Mouse (Mus musculus): ENCODE results near the gene Herc1. TPM values are rescaled to one million over a fixed set of nuclear protein-coding genes. Genes with fewer than 3 reads are reported as not detected.

Gene Herc1
- polyA plus RNA-seq, 1 experiment from 2014 or later = 42.2 TPM

GRCm38 (mm10) chr9:66339714-66340113, 10.5 kb upstream of the Herc1 start:
- H3K9ac ChIP-seq (ENCODE audit: low read depth, low read length) = no peak overlapping the region
- H3K27ac ChIP-seq (ENCODE audit: low read depth, low read length) = no peak overlapping the region
- WGBS = 47% methylated on average over 1 of the region's 1 CpGs
- DNase-seq (ENCODE audit: low spot score) (no peak), ATAC-seq (ENCODE audit: low FRiP score) (no peak)
- H3K4me1 ChIP-seq (replicated peaks; ENCODE audit: control insufficient read depth, insufficient read depth, low read length) = no peaks in the 10 kb centered on the region
- H3K36me3 ChIP-seq (ENCODE audit: control insufficient read depth, insufficient read depth, low read length) = no peaks in the 10 kb centered on the region
- no peak overlapping the region for H3K4me2 ChIP-seq (replicated peaks; ENCODE audit: low read depth, low read length)
- no peaks in the 10 kb centered on the region for H3K9me3 ChIP-seq (ENCODE audit: control insufficient read depth, low read length)
- H3K4me3 ChIP-seq (ENCODE audit: low read depth, low read length) = no peak overlapping the region
- no peaks in the 10 kb centered on the region for H3K27me3 ChIP-seq (ENCODE audit: control insufficient read depth, insufficient read depth, low read length)

- DNase-seq (ENCODE audit: low spot score) (no peak), ATAC-seq (ENCODE audit: low FRiP score) (no peak)
- Histone ChIP-seq H3K9me3 (ENCODE audit: control insufficient read depth, low read length) (no peaks in the 10 kb centered on the region), H3K27ac (ENCODE audit: low read depth, low read length) (no peak overlapping the region), H3K9ac (ENCODE audit: low read depth, low read length) (no peak overlapping the region), H3K4me1 (replicated peaks; ENCODE audit: control insufficient read depth, insufficient read depth, low read length) (no peaks in the 10 kb centered on the region), H3K27me3 (ENCODE audit: control insufficient read depth, insufficient read depth, low read length) (no peaks in the 10 kb centered on the region), H3K4me2 (replicated peaks; ENCODE audit: low read depth, low read length) (no peak overlapping the region), H3K4me3 (ENCODE audit: low read depth, low read length) (no peak overlapping the region), H3K36me3 (ENCODE audit: control insufficient read depth, insufficient read depth, low read length) (no peaks in the 10 kb centered on the region)
- 87% methylated on average over 3 of the region's 3 CpGs for WGBS
Measured at GRCm38 (mm10) chr9:66340394-66341094, 9.7 kb upstream of the Herc1 start.

GRCm38 (mm10) chr9:66347405-66348035, 2.7 kb upstream of the Herc1 start:
- DNase-seq (ENCODE audit: low spot score) = no peak

GRCm38 (mm10) chr9:66349144-66349859, 948 bp upstream of the Herc1 start:
- H3K27ac ChIP-seq (ENCODE audit: low read depth, low read length) = peak overlapping the region; percentile 98; the same call in 1 of the 2 replicates
- WGBS = 36% methylated on average over 8 of the region's 8 CpGs
- no peaks in the 10 kb centered on the region for H3K9me3 ChIP-seq (ENCODE audit: control insufficient read depth, low read length)
- no peaks in the 10 kb centered on the region for H3K36me3 ChIP-seq (ENCODE audit: control insufficient read depth, insufficient read depth, low read length)
- 0 out of 2 replicates have a peak, but pooled peaks cover 2% of the 10 kb centered on the region for H3K4me1 ChIP-seq (replicated peaks; ENCODE audit: control insufficient read depth, insufficient read depth, low read length)
- DNase-seq (ENCODE audit: low spot score) (no peak), ATAC-seq (ENCODE audit: low FRiP score) (no peak)
- peak overlapping the region; percentile 46 for H3K4me2 ChIP-seq (replicated peaks; ENCODE audit: low read depth, low read length)
- H3K27me3 ChIP-seq (ENCODE audit: control insufficient read depth, insufficient read depth, low read length) = no peaks in the 10 kb centered on the region
- H3K4me3 ChIP-seq (ENCODE audit: low read depth, low read length) = peak overlapping the region; percentile 97
- H3K9ac ChIP-seq (ENCODE audit: low read depth, low read length) = peak overlapping the region; percentile 97

More at GRCm38 (mm10) chr9:66347405-66348035, 2.7 kb upstream of the Herc1 start:
- Histone ChIP-seq H3K4me1 (replicated peaks; ENCODE audit: control insufficient read depth, insufficient read depth, low read length) (0 out of 2 replicates have a peak, but pooled peaks cover 2% of the 10 kb centered on the region), H3K27me3 (ENCODE audit: control insufficient read depth, insufficient read depth, low read length) (no peaks in the 10 kb centered on the region), H3K4me2 (replicated peaks; ENCODE audit: low read depth, low read length) (no peak overlapping the region), H3K9me3 (ENCODE audit: control insufficient read depth, low read length) (no peaks in the 10 kb centered on the region), H3K36me3 (ENCODE audit: control insufficient read depth, insufficient read depth, low read length) (no peaks in the 10 kb centered on the region), H3K4me3 (ENCODE audit: low read depth, low read length) (no peak overlapping the region), H3K9ac (ENCODE audit: low read depth, low read length) (no peak overlapping the region), H3K27ac (ENCODE audit: low read depth, low read length) (no peak overlapping the region)
- ATAC-seq (ENCODE audit: low FRiP score) = no peak
- WGBS = 82% methylated on average over 7 of the region's 7 CpGs

GRCm38 (mm10) chr9:66350788-66351430, 659 bp downstream of the Herc1 start:
- Histone ChIP-seq H3K9ac (ENCODE audit: low read depth, low read length) (peak overlapping the region; percentile 97), H3K9me3 (ENCODE audit: control insufficient read depth, low read length) (no peaks in the 10 kb centered on the region), H3K4me1 (replicated peaks; ENCODE audit: control insufficient read depth, insufficient read depth, low read length) (0 out of 2 replicates have a peak, but pooled peaks cover 2% of the 10 kb centered on the region), H3K27me3 (ENCODE audit: control insufficient read depth, insufficient read depth, low read length) (no peaks in the 10 kb centered on the region), H3K36me3 (ENCODE audit: control insufficient read depth, insufficient read depth, low read length) (no peaks in the 10 kb centered on the region), H3K4me3 (ENCODE audit: low read depth, low read length) (peak overlapping the region; percentile 97), H3K27ac (ENCODE audit: low read depth, low read length) (peak overlapping the region; percentile 98), H3K4me2 (replicated peaks; ENCODE audit: low read depth, low read length) (peak overlapping the region; percentile 85)
- ATAC-seq (ENCODE audit: low FRiP score) = peak; percentile 79; the same call in 1 of the 2 replicates
- WGBS = under 1% methylated on average over 29 of the region's 32 CpGs
- DNase-seq (ENCODE audit: low spot score) = no peak

GRCm38 (mm10) chr9:66352704-66353103, 2.5 kb downstream of the Herc1 start:
- H3K9ac ChIP-seq (ENCODE audit: low read depth, low read length) = no peak overlapping the region
- no peaks in the 10 kb centered on the region for H3K9me3 ChIP-seq (ENCODE audit: control insufficient read depth, low read length)

GRCm38 (mm10) chr9:66359135-66359534, 8.9 kb downstream of the Herc1 start:
- Histone ChIP-seq H3K27ac (ENCODE audit: low read depth, low read length) (no peak overlapping the region), H3K9ac (ENCODE audit: low read depth, low read length) (no peak overlapping the region), H3K36me3 (ENCODE audit: control insufficient read depth, insufficient read depth, low read length) (no peaks in the 10 kb centered on the region), H3K4me3 (ENCODE audit: low read depth, low read length) (no peak overlapping the region), H3K9me3 (ENCODE audit: control insufficient read depth, low read length) (no peaks in the 10 kb centered on the region), H3K4me2 (replicated peaks; ENCODE audit: low read depth, low read length) (no peak overlapping the region), H3K27me3 (ENCODE audit: control insufficient read depth, insufficient read depth, low read length) (no peaks in the 10 kb centered on the region), H3K4me1 (replicated peaks; ENCODE audit: control insufficient read depth, insufficient read depth, low read length) (no peaks in the 10 kb centered on the region)
- 91% methylated on average over 4 of the region's 4 CpGs for WGBS
- ATAC-seq (ENCODE audit: low FRiP score) = no peak
- no peak for DNase-seq (ENCODE audit: low spot score)

More at GRCm38 (mm10) chr9:66352704-66353103, 2.5 kb downstream of the Herc1 start:
- Histone ChIP-seq H3K4me2 (replicated peaks; ENCODE audit: low read depth, low read length) (no peak overlapping the region), H3K27me3 (ENCODE audit: control insufficient read depth, insufficient read depth, low read length) (no peaks in the 10 kb centered on the region), H3K4me1 (replicated peaks; ENCODE audit: control insufficient read depth, insufficient read depth, low read length) (0 out of 2 replicates have a peak, but pooled peaks cover 2% of the 10 kb centered on the region), H3K27ac (ENCODE audit: low read depth, low read length) (no peak overlapping the region), H3K4me3 (ENCODE audit: low read depth, low read length) (no peak overlapping the region), H3K36me3 (ENCODE audit: control insufficient read depth, insufficient read depth, low read length) (no peaks in the 10 kb centered on the region)
- DNase-seq (ENCODE audit: low spot score) (no peak), ATAC-seq (ENCODE audit: low FRiP score) (no peak)
- WGBS = 92% methylated on average over 2 of the region's 2 CpGs

GRCm38 (mm10) chr9:66360143-66360690, 10.0 kb downstream of the Herc1 start:
- H3K27ac ChIP-seq (ENCODE audit: low read depth, low read length) = no peak overlapping the region
- H3K27me3 ChIP-seq (ENCODE audit: control insufficient read depth, insufficient read depth, low read length) = no peaks in the 10 kb centered on the region
- ATAC-seq (ENCODE audit: low FRiP score) (no peak), DNase-seq (ENCODE audit: low spot score) (no peak)
- no peak overlapping the region for H3K4me2 ChIP-seq (replicated peaks; ENCODE audit: low read depth, low read length)
- WGBS = 90% methylated on average over 14 of the region's 14 CpGs
- no peaks in the 10 kb centered on the region for H3K9me3 ChIP-seq (ENCODE audit: control insufficient read depth, low read length)
- no peak overlapping the region for H3K9ac ChIP-seq (ENCODE audit: low read depth, low read length)
- H3K4me1 ChIP-seq (replicated peaks; ENCODE audit: control insufficient read depth, insufficient read depth, low read length) = no peaks in the 10 kb centered on the region
- H3K36me3 ChIP-seq (ENCODE audit: control insufficient read depth, insufficient read depth, low read length) = no peaks in the 10 kb centered on the region
- H3K4me3 ChIP-seq (ENCODE audit: low read depth, low read length) = no peak overlapping the region

Data from hindbrain, embryonic 11.5 days (tissue).